Mouse (Mus musculus) midbrain, embryonic 14.5 days (tissue): ENCODE results near the gene Carmil1. TPM values are rescaled to one million over a fixed set of nuclear protein-coding genes. Genes with fewer than 3 reads are reported as not detected.

Experiments used
- ATAC-seq: fragments of 200-750 bp; cut with Nextera tagmentation; 2 replicates; pipeline ENCODE4 v1.8.0; 2017; ENCODE audit warnings: moderate number of reproducible peaks, moderate library complexity; ENCODE audit not compliant: low FRiP score, low TSS enrichment
- DNase-seq: peaks from one replicate; pipeline ENCODE4 v3.0.0-alpha.2; 2015
- H3K27ac ChIP-seq: fragments of 300-500 bp; sonication (generic); replicated peaks from 2 replicates; pipeline ENCODE4 v1.5.1; 2014; ENCODE audit warnings: mild to moderate bottlenecking, low read depth, low read length, moderate library complexity
- H3K27me3 ChIP-seq: fragments of 300-500 bp; sonication (generic); 2 replicates; pipeline ENCODE4 v1.6.1; 2014; ENCODE audit warnings: low read length, control low read depth, mixed read lengths; ENCODE audit not compliant: control insufficient read depth, insufficient read depth
- H3K36me3 ChIP-seq: fragments of 300-500 bp; sonication (generic); 2 replicates; pipeline ENCODE4 v1.6.1; 2014; ENCODE audit warnings: low read length, control low read depth; ENCODE audit not compliant: control insufficient read depth, insufficient read depth
- H3K4me1 ChIP-seq: fragments of 300-500 bp; sonication (generic); 2 replicates; pipeline ENCODE4 v1.6.1; 2014; ENCODE audit warnings: mild to moderate bottlenecking, antibody characterized with exemption, low read length, control low read depth; ENCODE audit not compliant: control insufficient read depth, insufficient read depth
- H3K4me2 ChIP-seq: fragments of 300-500 bp; sonication (generic); 2 replicates; pipeline ENCODE4 v1.6.1; 2014; ENCODE audit warnings: mild to moderate bottlenecking, low read length, moderate library complexity
- H3K4me3 ChIP-seq: fragments of 300-500 bp; sonication (generic); replicated peaks from 2 replicates; pipeline ENCODE4 v1.5.1; 2014; ENCODE audit warnings: low read depth, low read length
- H3K9ac ChIP-seq: fragments of 300-500 bp; sonication (generic); replicated peaks from 2 replicates; pipeline ENCODE4 v1.6.1; 2014; ENCODE audit warnings: mild to moderate bottlenecking, low read length, moderate library complexity
- H3K9me3 ChIP-seq: fragments of 300-500 bp; sonication (generic); 2 replicates; pipeline ENCODE4 v1.6.1; 2016; ENCODE audit warnings: low read length, control low read depth, mixed read lengths; ENCODE audit not compliant: control insufficient read depth
- WGBS: fragments of 180-500 bp; shearing (Covaris S2); extraction: QIAGEN DNeasy Blood & Tissue Kit; methylation state at CpG from one replicate; pipeline ENCODE4 v1.1.7; 2014; 5-methylcytosine and 5-hydroxymethylcytosine counted together
- polyA plus RNA-seq: library from polyadenylated mRNA; unstranded; fragments of >200 nt; fragmentation: Nextera tagmentation; extraction: Ambion mirVana; gene quantifications from 2 replicates; pipeline ENCODE4 v1.2.1, GENCODE M21; 2014

Carmil1 gene
- polyA plus RNA-seq, 1 experiment from 2014 or later = 32.3 TPM

GRCm38 (mm10) chr13:24306248-24306647, 25.7 kb upstream of the Carmil1 start:
- Histone ChIP-seq H3K36me3 (no peaks in the 10 kb centered on the region), H3K9me3 (no peaks in the 10 kb centered on the region), H3K9ac (no peak overlapping the region), H3K4me3 (no peak overlapping the region), H3K27me3 (no peaks in the 10 kb centered on the region), H3K27ac (no peak overlapping the region), H3K4me1 (no peaks in the 10 kb centered on the region), H3K4me2 (no peak overlapping the region)
- WGBS = 55% methylated on average over 4 of the region's 4 CpGs
- DNase-seq = no peak
- no peak for ATAC-seq

GRCm38 (mm10) chr13:24305486-24305885, 24.9 kb upstream of the Carmil1 start:
- Histone ChIP-seq H3K27ac (no peak overlapping the region), H3K27me3 (no peaks in the 10 kb centered on the region), H3K9me3 (no peaks in the 10 kb centered on the region), H3K4me2 (no peak overlapping the region), H3K9ac (no peak overlapping the region), H3K4me3 (no peak overlapping the region), H3K36me3 (no peaks in the 10 kb centered on the region), H3K4me1 (no peaks in the 10 kb centered on the region)
- DNase-seq = no peak
- WGBS = 70% methylated on average over 4 of the region's 4 CpGs
- ATAC-seq = no peak

- H3K4me3 ChIP-seq = no peak overlapping the region
- H3K36me3 ChIP-seq = no peaks in the 10 kb centered on the region
- ATAC-seq (no peak; the same call in 1 of the 2 replicates), DNase-seq (peak; percentile 88)
- WGBS = 18% methylated on average over 4 of the region's 4 CpGs
- no peaks in the 10 kb centered on the region for H3K4me1 ChIP-seq
- no peaks in the 10 kb centered on the region for H3K27me3 ChIP-seq
- H3K9ac ChIP-seq = no peak overlapping the region
- no peaks in the 10 kb centered on the region for H3K9me3 ChIP-seq
- H3K27ac ChIP-seq = no peak overlapping the region
- no peak overlapping the region for H3K4me2 ChIP-seq
Measured at GRCm38 (mm10) chr13:24297252-24297651, 16.7 kb upstream of the Carmil1 start.

GRCm38 (mm10) chr13:24287381-24287780, 6.8 kb upstream of the Carmil1 start:
- Histone ChIP-seq H3K4me3 (no peak overlapping the region), H3K4me2 (no peak overlapping the region), H3K9me3 (no peaks in the 10 kb centered on the region), H3K36me3 (no peaks in the 10 kb centered on the region), H3K27ac (no peak overlapping the region), H3K9ac (no peak overlapping the region), H3K4me1 (no peaks in the 10 kb centered on the region), H3K27me3 (no peaks in the 10 kb centered on the region)
- 84% methylated on average over 2 of the region's 2 CpGs for WGBS
- ATAC-seq = no peak
- no peak for DNase-seq

- Histone ChIP-seq H3K27me3 (peaks cover 3% of the 10 kb centered on the region; the same call in 1 of the 2 replicates), H3K9ac (peak overlapping the region; percentile 88), H3K9me3 (no peaks in the 10 kb centered on the region), H3K4me1 (peaks cover 15% of the 10 kb centered on the region), H3K27ac (peak overlapping the region; percentile 96), H3K4me3 (peak overlapping the region; percentile 73), H3K4me2 (peak overlapping the region; percentile 93), H3K36me3 (no peaks in the 10 kb centered on the region)
- DNase-seq = peak; percentile 39
- under 1% methylated on average over 21 of the region's 21 CpGs for WGBS
- ATAC-seq = no peak; the same call in 1 of the 2 replicates
Measured at GRCm38 (mm10) chr13:24279762-24280438, 695 bp downstream of the Carmil1 start.

- peaks cover 15% of the 10 kb centered on the region for H3K4me1 ChIP-seq
- no peak for ATAC-seq
- peak overlapping the region; percentile 88; the same call in 1 of the 2 replicates for H3K9ac ChIP-seq
Measured at GRCm38 (mm10) chr13:24279407-24279761, 1.2 kb downstream of the Carmil1 start.

GRCm38 (mm10) chr13:24272740-24273377, 7.7 kb downstream of the Carmil1 start:
- ATAC-seq = no peak

More at GRCm38 (mm10) chr13:24279407-24279761, 1.2 kb downstream of the Carmil1 start:
- peaks cover 3% of the 10 kb centered on the region; the same call in 1 of the 2 replicates for H3K27me3 ChIP-seq
- WGBS = 56% methylated on average over 11 of the region's 11 CpGs
- peak overlapping the region; percentile 93 for H3K4me2 ChIP-seq
- H3K36me3 ChIP-seq = no peaks in the 10 kb centered on the region
- DNase-seq = no peak
- peak overlapping the region; percentile 73 for H3K4me3 ChIP-seq
- no peak overlapping the region for H3K27ac ChIP-seq
- H3K9me3 ChIP-seq = no peaks in the 10 kb centered on the region

GRCm38 (mm10) chr13:24269100-24269465, 11.5 kb downstream of the Carmil1 start:
- no peak overlapping the region for H3K9ac ChIP-seq
- no peak overlapping the region for H3K4me3 ChIP-seq
- H3K4me1 ChIP-seq = no peaks in the 10 kb centered on the region
- ATAC-seq (no peak), DNase-seq (no peak)
- H3K9me3 ChIP-seq = no peaks in the 10 kb centered on the region
- no peak overlapping the region for H3K4me2 ChIP-seq
- WGBS = 84% methylated on average over 3 of the region's 3 CpGs
- H3K27ac ChIP-seq = no peak overlapping the region
- H3K36me3 ChIP-seq = no peaks in the 10 kb centered on the region
- no peaks in the 10 kb centered on the region for H3K27me3 ChIP-seq

More at GRCm38 (mm10) chr13:24272740-24273377, 7.7 kb downstream of the Carmil1 start:
- no peaks in the 10 kb centered on the region for H3K36me3 ChIP-seq
- no peak overlapping the region for H3K27ac ChIP-seq
- no peaks in the 10 kb centered on the region for H3K9me3 ChIP-seq
- no peak overlapping the region for H3K4me3 ChIP-seq
- no peak for DNase-seq
- no peak overlapping the region for H3K4me2 ChIP-seq
- 82% methylated on average over 4 of the region's 4 CpGs for WGBS
- no peaks in the 10 kb centered on the region for H3K27me3 ChIP-seq
- no peak overlapping the region for H3K9ac ChIP-seq
- H3K4me1 ChIP-seq = no peaks in the 10 kb centered on the region
